Mouse (Mus musculus) small intestine, adult 2 months (tissue): ENCODE results near the gene Plcxd1.
"Not testable (repeated sequence)": the region's sequence is repeated elsewhere in the genome, so short reads cannot be mapped to it uniquely, and the experiment has no call there.

ENCODE experiments used
- CTCF ChIP-seq: fragments of 200-500 bp; IDR thresholded peaks from 2 replicates; pipeline ENCODE4 v1.5.1; 2012; ENCODE audit warnings: low read depth, mild to moderate bottlenecking, control low read depth, inconsistent platforms, low read length, moderate library complexity, mixed read lengths; ENCODE audit not compliant: insufficient replicate concordance, insufficient read length; ENCODE audit errors: extremely low read depth
- POLR2A ChIP-seq: fragments of 200-500 bp; IDR thresholded peaks from 2 replicates; pipeline ENCODE4 v1.6.1; 2012; ENCODE audit warnings: low read depth, mild to moderate bottlenecking, control low read depth, inconsistent platforms, low read length, moderate library complexity

GRCm38 (mm10) chr5:110122380-110122779, 22.6 kb downstream of the Plcxd1 start:
- not testable (repeated sequence) for TF ChIP-seq POLR2A, CTCF
